Mouse (Mus musculus) forebrain, embryonic 14.5 days (tissue): ENCODE measurements at regions not wholly inside any gene's neighbourhood (a gene's known extent, or its start where the extent isn't known, plus 50 kb on each side); places are given as distances from the start of the nearest gene placed in this dataset.

Experiments used
- ATAC-seq: fragments of 200-750 bp; cut with Nextera tagmentation; 2 replicates; pipeline ENCODE4 v1.8.0; 2017; ENCODE audit warnings: mild to moderate bottlenecking, moderate library complexity
- DNase-seq: peaks from one replicate; pipeline ENCODE4 v3.0.0-alpha.2; 2015; ENCODE audit warnings: low spot score
- H3K27ac ChIP-seq: fragments of 300-500 bp; sonication (generic); 2 replicates; pipeline ENCODE4 v1.5.1; 2014; ENCODE audit warnings: low read depth, mild to moderate bottlenecking, control low read depth, low read length, moderate library complexity
- H3K27me3 ChIP-seq: fragments of 300-500 bp; sonication (generic); replicated peaks from 2 replicates; pipeline ENCODE4 v1.6.1; 2014; ENCODE audit warnings: low read length, control low read depth, mixed read lengths; ENCODE audit not compliant: control insufficient read depth, insufficient read depth
- H3K36me3 ChIP-seq: fragments of 300-500 bp; sonication (generic); 2 replicates; pipeline ENCODE4 v1.6.1; 2014; ENCODE audit warnings: low read length, control low read depth; ENCODE audit not compliant: control insufficient read depth, insufficient read depth
- H3K4me1 ChIP-seq: fragments of 300-500 bp; sonication (generic); 2 replicates; pipeline ENCODE4 v1.6.1; 2014; ENCODE audit warnings: antibody characterized with exemption, low read length, control low read depth; ENCODE audit not compliant: control insufficient read depth, insufficient read depth
- H3K4me2 ChIP-seq: fragments of 300-500 bp; sonication (generic); 2 replicates; pipeline ENCODE4 v1.6.1; 2014; ENCODE audit warnings: mild to moderate bottlenecking, control low read depth, low read length
- H3K4me3 ChIP-seq: fragments of 300-500 bp; sonication (generic); 2 replicates; pipeline ENCODE4 v1.5.1; 2014; ENCODE audit warnings: low read depth, low read length, control low read depth
- H3K9ac ChIP-seq: fragments of 300-500 bp; sonication (generic); 2 replicates; pipeline ENCODE4 v1.6.1; 2014; ENCODE audit warnings: mild to moderate bottlenecking, low read length, control low read depth, moderate library complexity
- H3K9me3 ChIP-seq: fragments of 300-500 bp; sonication (generic); replicated peaks from 2 replicates; pipeline ENCODE4 v1.6.1; 2016; ENCODE audit warnings: low read length, control low read depth, mixed read lengths; ENCODE audit not compliant: control insufficient read depth
- WGBS: fragments of 180-500 bp; shearing (Covaris S2); extraction: QIAGEN DNeasy Blood & Tissue Kit; methylation state at CpG from one replicate; pipeline ENCODE4 v1.1.7; 2014; 5-methylcytosine and 5-hydroxymethylcytosine counted together

- no peak overlapping the region for H3K4me3 ChIP-seq
- H3K9ac ChIP-seq, result no peak overlapping the region
- no peaks in the 10 kb centered on the region for H3K4me1 ChIP-seq
- ATAC-seq (no peak), DNase-seq (peak; percentile 16)
- H3K36me3 ChIP-seq, result no peaks in the 10 kb centered on the region
- no peaks in the 10 kb centered on the region for H3K9me3 ChIP-seq
- H3K27ac ChIP-seq, result no peak overlapping the region
- no peak overlapping the region for H3K4me2 ChIP-seq
- H3K27me3 ChIP-seq, result no peaks in the 10 kb centered on the region
- WGBS, result 37% methylated on average over 2 of the region's 2 CpGs
These were observed 347.2 kb downstream of the Ets1 start for GRCm38 (mm10) chr9:32983182-32983581.

DNA sequence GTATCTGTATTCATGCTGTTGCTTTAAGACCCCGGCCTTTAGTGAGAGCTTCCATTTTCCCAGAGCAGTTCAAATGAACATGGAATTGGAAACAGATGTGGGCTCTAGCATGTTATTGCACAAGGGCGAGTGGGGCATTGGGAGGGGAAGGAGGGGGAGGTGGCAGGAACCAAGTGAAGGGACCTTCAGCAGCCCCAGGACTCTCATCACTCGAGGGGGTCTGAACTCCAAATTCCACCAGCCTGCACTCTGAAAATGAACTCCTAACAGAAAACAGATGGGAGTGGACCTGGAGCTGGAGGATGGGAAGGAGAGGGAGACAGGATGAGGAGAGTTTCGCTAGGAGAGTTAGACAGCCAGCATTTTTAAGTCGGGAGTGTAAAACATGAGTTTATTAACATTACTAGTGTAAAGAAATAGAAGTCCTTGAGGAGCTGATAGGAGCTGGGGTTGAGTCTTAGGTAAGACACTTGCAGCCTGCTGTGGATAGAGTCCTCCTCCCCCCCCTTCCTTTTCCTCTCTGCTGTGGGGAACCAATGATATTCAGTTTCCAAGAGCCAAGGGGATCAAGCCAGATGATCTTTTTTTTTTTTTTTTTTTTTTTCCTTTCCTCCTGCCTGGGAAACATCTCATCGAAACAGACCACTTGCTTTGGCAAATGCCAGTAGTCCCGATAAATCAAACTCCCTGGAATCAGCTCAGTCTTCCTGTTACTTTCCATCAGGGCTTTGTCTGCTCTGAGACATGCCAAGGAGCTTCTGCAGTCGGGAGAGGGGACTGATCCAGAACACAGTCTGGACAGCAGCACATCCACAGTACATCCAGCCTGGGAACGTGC lies 351.0 kb downstream of the Ets1 start:
- H3K36me3 ChIP-seq, result no peaks in the 10 kb centered on the region
- H3K9ac ChIP-seq, result no peak overlapping the region
- DNase-seq, result no peak
- no peak overlapping the region for H3K27ac ChIP-seq
- ATAC-seq, result no peak
- WGBS, result 76% methylated on average over 9 of the region's 9 CpGs
- no peaks in the 10 kb centered on the region for H3K27me3 ChIP-seq
- H3K9me3 ChIP-seq, result no peaks in the 10 kb centered on the region
- H3K4me1 ChIP-seq, result no peaks in the 10 kb centered on the region
- H3K4me2 ChIP-seq, result no peak overlapping the region
- H3K4me3 ChIP-seq, result no peak overlapping the region

DNA sequence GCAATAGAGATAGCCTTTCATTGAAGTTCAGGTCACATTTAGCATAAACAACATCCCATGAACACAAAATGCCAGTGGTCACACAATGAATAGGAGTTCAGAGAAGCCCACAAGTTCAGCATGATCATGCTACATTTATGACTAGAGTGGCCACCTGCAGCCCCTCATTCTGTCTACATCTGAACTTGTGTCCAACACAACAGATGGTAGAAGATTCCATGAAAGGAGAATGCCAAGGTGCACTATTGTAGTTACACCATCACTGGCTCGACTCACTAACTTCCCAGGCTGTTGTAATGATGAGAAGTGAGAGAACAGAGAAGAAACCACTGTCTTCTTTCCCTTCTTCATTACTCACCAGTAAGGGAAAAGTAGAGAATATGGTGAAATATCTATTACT lies 353.0 kb downstream of the Ets1 start:
- 84% methylated on average over 1 of the region's 1 CpGs for WGBS
- no peak for DNase-seq
- Histone ChIP-seq H3K4me2 (no peak overlapping the region), H3K4me3 (no peak overlapping the region), H3K9ac (no peak overlapping the region), H3K4me1 (no peaks in the 10 kb centered on the region), H3K36me3 (no peaks in the 10 kb centered on the region), H3K27me3 (no peaks in the 10 kb centered on the region), H3K27ac (no peak overlapping the region), H3K9me3 (no peaks in the 10 kb centered on the region)
- no peak for ATAC-seq

GRCm38 (mm10) chr9:32998323-32998722 lies 362.3 kb downstream of the Ets1 start:
- H3K4me2 ChIP-seq, result no peak overlapping the region
- no peak overlapping the region for H3K27ac ChIP-seq
- H3K27me3 ChIP-seq, result no peaks in the 10 kb centered on the region
- H3K36me3 ChIP-seq, result no peaks in the 10 kb centered on the region
- H3K9me3 ChIP-seq, result no peaks in the 10 kb centered on the region
- no peak overlapping the region for H3K4me3 ChIP-seq
- 82% methylated on average over 1 of the region's 1 CpGs for WGBS
- no peak for ATAC-seq
- no peak for DNase-seq
- no peak overlapping the region for H3K9ac ChIP-seq
- no peaks in the 10 kb centered on the region for H3K4me1 ChIP-seq

DNA sequence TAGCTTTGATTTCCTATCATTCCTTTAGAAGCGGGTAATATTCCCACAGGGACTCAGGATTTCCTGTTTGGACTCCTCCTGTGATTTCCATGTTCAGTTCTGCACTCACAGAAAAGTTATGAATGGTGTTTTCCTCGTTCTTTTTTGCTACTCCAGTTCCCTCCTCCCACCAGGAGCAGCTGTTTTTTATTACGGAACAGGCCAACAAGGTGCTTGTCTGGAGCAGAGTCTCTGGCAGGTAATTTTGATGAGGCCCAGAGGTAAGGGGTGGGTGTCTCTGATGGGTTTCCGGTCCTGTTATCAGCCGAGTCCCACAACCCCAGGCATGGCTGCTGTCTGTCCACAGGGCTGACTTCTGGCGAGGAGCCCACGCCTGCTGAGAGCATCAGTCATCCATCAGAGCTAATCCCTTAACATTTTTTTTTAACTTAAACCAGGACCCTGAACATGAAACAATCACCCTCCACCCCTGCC lies 364.7 kb downstream of the Ets1 start:
- Histone ChIP-seq H3K27ac (no peak overlapping the region), H3K9me3 (no peaks in the 10 kb centered on the region), H3K4me2 (no peak overlapping the region), H3K9ac (no peak overlapping the region), H3K4me1 (no peaks in the 10 kb centered on the region), H3K27me3 (no peaks in the 10 kb centered on the region), H3K4me3 (no peak overlapping the region), H3K36me3 (no peaks in the 10 kb centered on the region)
- 67% methylated on average over 7 of the region's 7 CpGs for WGBS
- DNase-seq (no peak), ATAC-seq (no peak)

- 66% methylated on average over 9 of the region's 9 CpGs for WGBS
- no peak for ATAC-seq
- no peak for DNase-seq
These were observed 365.3 kb downstream of the Ets1 start for GRCm38 (mm10) chr9:33001165-33001949.

GRCm38 (mm10) chr9:33003880-33004279 lies 367.9 kb downstream of the Ets1 start:
- H3K9me3 ChIP-seq, result no peaks in the 10 kb centered on the region
- WGBS, result 89% methylated on average over 1 of the region's 1 CpGs
- no peaks in the 10 kb centered on the region for H3K36me3 ChIP-seq
- no peaks in the 10 kb centered on the region for H3K4me1 ChIP-seq
- H3K27ac ChIP-seq, result no peak overlapping the region
- no peak for DNase-seq
- H3K9ac ChIP-seq, result no peak overlapping the region
- H3K27me3 ChIP-seq, result no peaks in the 10 kb centered on the region
- H3K4me2 ChIP-seq, result no peak overlapping the region
- ATAC-seq, result no peak
- no peak overlapping the region for H3K4me3 ChIP-seq

More at GRCm38 (mm10) chr9:33001165-33001949, 365.3 kb downstream of the Ets1 start:
- Histone ChIP-seq H3K4me3 (no peak overlapping the region), H3K9ac (no peak overlapping the region), H3K36me3 (no peaks in the 10 kb centered on the region), H3K4me1 (no peaks in the 10 kb centered on the region), H3K27me3 (no peaks in the 10 kb centered on the region), H3K4me2 (no peak overlapping the region), H3K27ac (no peak overlapping the region), H3K9me3 (no peaks in the 10 kb centered on the region)

DNA sequence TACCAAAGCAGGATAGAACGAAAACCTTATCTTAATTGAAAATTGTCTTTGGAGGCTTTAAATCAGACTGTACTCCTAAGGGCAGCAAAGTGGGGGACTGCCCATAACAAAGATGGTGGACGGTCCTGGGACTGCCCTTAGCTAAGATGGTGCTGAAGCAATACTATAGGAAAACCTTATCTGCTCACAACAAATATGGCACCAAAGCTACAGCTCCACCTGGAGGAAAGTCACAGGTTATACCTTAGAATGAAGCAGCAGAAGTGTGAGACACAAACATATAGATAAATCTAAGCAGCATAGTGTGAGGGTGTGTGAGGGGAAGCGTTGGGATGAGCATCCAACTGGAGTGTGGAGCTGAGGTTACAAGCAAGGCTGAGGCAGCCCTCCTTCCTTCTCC lies 368.5 kb downstream of the Ets1 start:
- Histone ChIP-seq H3K9me3 (no peaks in the 10 kb centered on the region), H3K4me1 (no peaks in the 10 kb centered on the region), H3K9ac (no peak overlapping the region), H3K36me3 (no peaks in the 10 kb centered on the region), H3K27me3 (no peaks in the 10 kb centered on the region), H3K4me2 (no peak overlapping the region), H3K4me3 (no peak overlapping the region), H3K27ac (no peak overlapping the region)
- WGBS, result 88% methylated on average over 3 of the region's 3 CpGs
- DNase-seq (no peak), ATAC-seq (no peak)
